Mouse (Mus musculus): ENCODE results near the gene Scarf1. TPM values are rescaled to one million over a fixed set of nuclear protein-coding genes. Genes with fewer than 3 reads are reported as not detected.

The Scarf1 gene
- total and polyA plus RNA-seq, 2 experiments from 2014 or later, result 3.1 to 4.5 TPM

DNA sequence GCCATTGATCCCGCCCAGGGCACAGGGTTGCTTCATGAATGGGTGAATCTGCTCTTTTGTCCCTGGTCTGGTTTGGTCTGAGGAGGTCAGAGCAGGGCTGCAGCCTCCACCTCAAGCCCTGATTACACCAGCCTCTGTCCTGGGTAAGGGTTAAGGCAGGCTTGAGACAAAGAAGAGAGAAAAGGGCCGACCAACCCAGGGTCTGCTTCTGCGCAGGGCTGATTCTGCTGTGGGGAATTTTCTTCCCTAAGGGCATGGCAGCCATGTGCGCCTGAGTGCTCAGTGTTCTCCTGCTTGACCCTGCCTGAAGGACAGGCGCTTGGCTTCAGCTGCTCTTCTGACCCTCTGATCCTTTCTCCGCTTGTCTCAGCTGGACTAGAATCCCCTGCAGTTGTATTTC, 43.8 kb downstream of the Scarf1 start:
- Histone ChIP-seq H3K36me3 (ENCODE audit: insufficient read depth) (peaks cover 15% of the 10 kb centered on the region; the same call in 1 of the 2 replicates), H3K4me1 (ENCODE audit: insufficient read depth) (no peaks in the 10 kb centered on the region), H3K9me3 (ENCODE audit: low read length) (no peaks in the 10 kb centered on the region), H3K27ac (ENCODE audit: low read depth, low read length) (no peak overlapping the region), H3K9ac (no peak overlapping the region), H3K27me3 (ENCODE audit: insufficient read depth, low read length) (no peaks in the 10 kb centered on the region), H3K4me3 (ENCODE audit: low read depth, low read length) (no peak overlapping the region), H3K4me2 (ENCODE audit: low read depth) (no peak overlapping the region)
- no peak for DNase-seq
- no peak for ATAC-seq
- TF ChIP-seq CTCF (IDR thresholded peaks at IDR 0.05; ENCODE audit: low read depth), result no peak
- 88% methylated on average over 6 of the region's 6 CpGs for WGBS

DNA sequence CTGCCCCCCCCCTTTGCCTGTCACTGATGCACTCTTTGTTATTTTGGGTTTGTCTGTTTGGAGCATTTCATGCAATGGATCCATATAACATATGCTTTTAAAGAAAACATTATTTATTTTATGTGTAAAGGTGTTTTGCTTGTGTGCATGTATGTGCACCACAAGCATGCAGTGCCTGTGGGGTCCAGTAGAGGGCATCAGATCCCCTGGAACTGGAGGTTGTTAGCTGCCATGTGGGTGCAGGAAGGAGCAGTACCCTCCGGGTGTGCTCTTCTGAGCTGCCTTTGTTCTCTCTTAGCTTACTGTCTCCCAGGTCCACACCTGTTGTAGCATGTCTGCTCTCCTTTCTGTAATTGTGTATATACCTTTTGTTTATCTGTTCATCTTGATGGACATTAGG, 44.8 kb downstream of the Scarf1 start:
- no peak overlapping the region for H3K4me2 ChIP-seq (ENCODE audit: low read depth)
- no peaks in the 10 kb centered on the region for H3K9me3 ChIP-seq (ENCODE audit: low read length)
- H3K4me1 ChIP-seq (ENCODE audit: insufficient read depth), result no peaks in the 10 kb centered on the region
- DNase-seq (no peak), ATAC-seq (no peak)
- H3K9ac ChIP-seq, result no peak overlapping the region
- H3K27me3 ChIP-seq (ENCODE audit: insufficient read depth, low read length), result no peaks in the 10 kb centered on the region
- H3K4me3 ChIP-seq (ENCODE audit: low read depth, low read length), result no peak overlapping the region
- peak; percentile 54 for TF ChIP-seq CTCF (IDR thresholded peaks at IDR 0.05; ENCODE audit: low read depth)
- H3K36me3 ChIP-seq (ENCODE audit: insufficient read depth), result peaks cover 22% of the 10 kb centered on the region
- no peak overlapping the region for H3K27ac ChIP-seq (ENCODE audit: low read depth, low read length)
- WGBS, result 84% methylated on average over 1 of the region's 1 CpGs

DNA sequence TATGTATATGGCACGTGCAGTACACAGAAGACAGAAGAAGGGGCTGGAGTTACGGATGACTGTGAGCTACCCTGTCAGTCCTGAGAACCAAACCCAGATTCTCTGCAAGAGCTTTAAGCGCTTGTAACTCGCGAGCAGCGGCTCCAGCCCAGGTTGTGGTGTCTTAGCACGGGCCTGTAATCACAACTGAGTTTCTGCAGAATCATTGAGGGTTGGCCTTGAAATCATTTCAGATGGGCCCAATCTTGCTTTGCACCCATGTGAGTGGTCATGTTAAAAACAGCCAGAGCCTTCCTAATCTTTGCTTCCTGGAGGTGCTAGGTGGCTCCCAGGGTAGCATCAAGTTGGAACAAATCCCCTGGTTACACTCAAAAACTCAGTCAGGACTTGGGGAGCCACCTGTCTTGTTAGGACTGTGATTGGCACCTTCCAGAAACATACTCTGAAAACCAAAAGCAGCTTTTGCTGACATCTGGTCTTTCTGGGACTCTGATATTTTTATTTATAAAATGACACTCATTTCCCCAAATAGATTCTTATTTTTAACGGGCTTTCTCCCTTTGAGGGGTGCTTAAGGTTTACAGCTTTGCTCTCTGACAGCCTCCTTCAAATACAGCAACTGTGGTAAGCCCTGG, 46.6 kb downstream of the Scarf1 start:
- TF ChIP-seq CTCF (IDR thresholded peaks at IDR 0.05; ENCODE audit: low read depth), result no peak
- Histone ChIP-seq H3K27me3 (ENCODE audit: insufficient read depth, low read length) (no peaks in the 10 kb centered on the region), H3K9ac (no peak overlapping the region), H3K9me3 (ENCODE audit: low read length) (no peaks in the 10 kb centered on the region), H3K27ac (ENCODE audit: low read depth, low read length) (no peak overlapping the region), H3K4me3 (ENCODE audit: low read depth, low read length) (no peak overlapping the region), H3K4me1 (ENCODE audit: insufficient read depth) (no peaks in the 10 kb centered on the region), H3K4me2 (ENCODE audit: low read depth) (no peak overlapping the region), H3K36me3 (ENCODE audit: insufficient read depth) (peaks cover 23% of the 10 kb centered on the region)
- WGBS, result 86% methylated on average over 8 of the region's 8 CpGs
- DNase-seq (peak; percentile 16), ATAC-seq (peak; percentile 6; the same call in 1 of the 2 replicates)

DNA sequence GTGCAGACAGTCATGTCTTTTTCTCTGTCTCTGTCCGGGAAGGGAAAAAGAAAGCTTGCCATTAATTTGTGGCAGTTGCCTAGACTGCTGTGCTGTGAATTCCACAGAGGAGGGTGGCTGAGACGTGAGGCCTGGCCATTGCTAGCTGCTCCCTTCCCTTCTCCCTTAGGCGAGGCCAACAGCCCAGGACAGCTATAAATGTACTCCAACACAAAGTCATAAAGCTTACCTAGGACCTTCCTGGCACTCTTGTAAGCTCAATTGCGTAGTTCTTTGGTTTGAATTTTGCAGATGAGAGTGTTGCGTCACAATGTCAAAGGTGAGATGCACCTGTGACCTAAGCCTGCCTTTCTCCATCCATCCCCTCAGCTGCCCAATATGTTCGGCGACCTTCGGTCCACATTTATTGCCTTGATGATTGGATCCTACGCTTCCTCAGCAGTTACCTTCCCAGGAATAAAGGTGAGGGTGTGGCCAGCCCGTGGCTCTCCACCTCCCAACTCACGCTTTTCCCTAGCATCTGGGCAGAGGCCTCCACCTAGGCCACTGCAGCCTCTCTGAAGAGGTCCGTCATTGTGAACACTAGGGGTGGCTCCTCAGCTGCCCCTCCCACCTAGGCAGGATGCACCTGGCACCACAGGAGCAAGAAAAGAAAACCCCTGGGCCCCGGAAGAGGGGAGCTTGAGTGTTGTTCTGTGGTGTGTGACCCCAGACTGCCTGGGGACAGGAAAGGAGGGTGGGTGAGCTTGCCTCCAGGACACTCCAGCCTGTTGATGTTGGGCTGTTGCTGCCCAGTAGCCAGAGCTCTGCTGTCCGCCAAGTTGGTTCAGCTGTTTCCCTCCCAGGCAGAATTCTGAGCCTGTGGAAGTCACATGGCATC, 47.4 kb downstream of the Scarf1 start:
- no peaks in the 10 kb centered on the region for H3K27me3 ChIP-seq (ENCODE audit: insufficient read depth, low read length)
- no peak for ATAC-seq
- no peak overlapping the region for H3K4me3 ChIP-seq (ENCODE audit: low read depth, low read length)
- no peaks in the 10 kb centered on the region for H3K9me3 ChIP-seq (ENCODE audit: low read length)
- TF ChIP-seq CTCF (IDR thresholded peaks at IDR 0.05; ENCODE audit: low read depth), result no peak
- no peak overlapping the region for H3K9ac ChIP-seq
- H3K4me1 ChIP-seq (ENCODE audit: insufficient read depth), result no peaks in the 10 kb centered on the region
- no peak overlapping the region for H3K4me2 ChIP-seq (ENCODE audit: low read depth)
- no peak for DNase-seq
- WGBS, result 77% methylated on average over 14 of the region's 14 CpGs
- no peak overlapping the region for H3K27ac ChIP-seq (ENCODE audit: low read depth, low read length)
- H3K36me3 ChIP-seq (ENCODE audit: insufficient read depth), result peaks cover 24% of the 10 kb centered on the region

DNA sequence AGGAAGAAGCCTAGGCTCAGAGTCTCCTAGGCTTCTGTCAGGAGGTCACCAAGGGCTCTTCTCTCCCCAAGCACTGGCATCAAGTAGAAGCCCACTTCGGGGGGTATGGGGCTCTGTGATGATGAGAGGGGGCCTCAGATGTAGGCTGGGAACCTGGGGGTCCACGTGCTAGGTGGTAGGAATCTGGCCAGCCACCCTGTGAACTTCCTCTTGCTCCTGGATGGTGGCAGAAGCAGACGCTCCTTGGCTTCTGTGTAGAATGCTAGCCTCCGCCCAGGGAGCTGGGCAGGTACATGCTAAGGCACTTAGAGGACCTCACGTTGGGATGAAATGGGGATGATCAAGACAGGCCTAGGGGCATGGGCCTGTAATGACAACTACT, 48.1 kb downstream of the Scarf1 start:
- no peak for TF ChIP-seq CTCF (IDR thresholded peaks at IDR 0.05; ENCODE audit: low read depth)
- ATAC-seq, result no peak
- no peaks in the 10 kb centered on the region for H3K9me3 ChIP-seq (ENCODE audit: low read length)
- H3K27me3 ChIP-seq (ENCODE audit: insufficient read depth, low read length), result no peaks in the 10 kb centered on the region
- H3K27ac ChIP-seq (ENCODE audit: low read depth, low read length), result no peak overlapping the region
- WGBS, result 85% methylated on average over 5 of the region's 5 CpGs
- H3K4me1 ChIP-seq (ENCODE audit: insufficient read depth), result no peaks in the 10 kb centered on the region
- no peak for DNase-seq
- peaks cover 27% of the 10 kb centered on the region for H3K36me3 ChIP-seq (ENCODE audit: insufficient read depth)
- H3K9ac ChIP-seq, result no peak overlapping the region
- no peak overlapping the region for H3K4me2 ChIP-seq (ENCODE audit: low read depth)
- no peak overlapping the region for H3K4me3 ChIP-seq (ENCODE audit: low read depth, low read length)

DNA sequence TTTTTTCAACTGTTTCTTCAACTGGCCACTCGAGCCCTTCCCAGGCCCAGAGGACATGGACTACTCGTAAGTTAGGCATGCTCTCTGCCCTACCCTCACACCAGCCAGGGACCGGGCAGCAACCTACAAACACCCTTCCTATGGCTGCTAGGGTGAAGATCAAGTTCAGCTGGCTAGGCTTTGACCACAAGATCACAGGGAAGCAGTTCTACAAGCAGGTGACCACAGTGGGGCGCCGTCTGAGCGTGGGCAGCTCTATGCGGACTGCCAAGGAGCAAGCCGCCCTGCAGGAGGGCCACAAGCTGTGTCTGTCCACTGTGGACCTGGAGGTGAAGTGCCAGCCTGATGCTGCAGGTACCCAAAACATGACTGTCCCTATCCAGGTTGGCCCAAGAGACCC, 49.5 kb downstream of the Scarf1 start:
- no peaks in the 10 kb centered on the region for H3K9me3 ChIP-seq (ENCODE audit: low read length)
- H3K4me2 ChIP-seq (ENCODE audit: low read depth), result no peak overlapping the region
- H3K36me3 ChIP-seq (ENCODE audit: insufficient read depth), result peaks cover 32% of the 10 kb centered on the region
- H3K9ac ChIP-seq, result no peak overlapping the region
- no peak overlapping the region for H3K27ac ChIP-seq (ENCODE audit: low read depth, low read length)
- no peak for DNase-seq
- no peak for TF ChIP-seq CTCF (IDR thresholded peaks at IDR 0.05; ENCODE audit: low read depth)
- no peak overlapping the region for H3K4me3 ChIP-seq (ENCODE audit: low read depth, low read length)
- 88% methylated on average over 8 of the region's 8 CpGs for WGBS
- H3K27me3 ChIP-seq (ENCODE audit: insufficient read depth, low read length), result no peaks in the 10 kb centered on the region
- no peak for ATAC-seq
- no peaks in the 10 kb centered on the region for H3K4me1 ChIP-seq (ENCODE audit: insufficient read depth)

- no peak overlapping the region for H3K4me2 ChIP-seq (ENCODE audit: low read depth)
- no peaks in the 10 kb centered on the region for H3K9me3 ChIP-seq (ENCODE audit: low read length)
- no peak for ATAC-seq
- DNase-seq, result no peak
- TF ChIP-seq CTCF (IDR thresholded peaks at IDR 0.05; ENCODE audit: low read depth), result no peak
- no peaks in the 10 kb centered on the region for H3K27me3 ChIP-seq (ENCODE audit: insufficient read depth, low read length)
- WGBS, result 66% methylated on average over 18 of the region's 18 CpGs
- H3K9ac ChIP-seq, result no peak overlapping the region
- peaks cover 41% of the 10 kb centered on the region for H3K36me3 ChIP-seq (ENCODE audit: insufficient read depth)
- H3K4me1 ChIP-seq (ENCODE audit: insufficient read depth), result no peaks in the 10 kb centered on the region
- H3K4me3 ChIP-seq (ENCODE audit: low read depth, low read length), result no peak overlapping the region
- H3K27ac ChIP-seq (ENCODE audit: low read depth, low read length), result no peak overlapping the region
Measured at GRCm38 (mm10) chr11:75563851-75564548, 50.7 kb downstream of the Scarf1 start.
